Mouse (Mus musculus) brain, embryonic 14.5 days (tissue): ENCODE measurements around the gene Zfp715. TPM values are rescaled to one million over a fixed set of nuclear protein-coding genes. Genes with fewer than 3 reads are reported as not detected.
A peak's percentile ranks its signal among the peaks of the same experiment; 100 is the strongest.
"Not testable (repeated sequence)": the region's sequence is repeated elsewhere in the genome, so short reads cannot be mapped to it uniquely, and the experiment has no call there.

Experiments
- DNase-seq: peaks from one replicate; pipeline ENCODE4 v3.0.0-alpha.2; 2011; ENCODE audit warnings: low read depth
- CTCF ChIP-seq: fragments of 200-500 bp; IDR thresholded peaks from 2 replicates; pipeline ENCODE4 v1.5.1; 2012; ENCODE audit warnings: inconsistent platforms, mild to moderate bottlenecking, moderate library complexity, borderline replicate concordance; ENCODE audit not compliant: insufficient read depth, insufficient read length; ENCODE audit errors: extremely low read depth
- POLR2A ChIP-seq: fragments of 200-500 bp; IDR thresholded peaks from 2 replicates; pipeline ENCODE4 v1.6.1; 2012; ENCODE audit warnings: mild to moderate bottlenecking, inconsistent platforms, borderline replicate concordance; ENCODE audit not compliant: poor library complexity, insufficient read depth, insufficient read length, severe bottlenecking; ENCODE audit errors: extremely low read depth
- polyA plus RNA-seq: library from polyadenylated mRNA; depleted of rRNA; stranded (reverse); fragments of >200 nt; gene quantifications from 2 replicates; pipeline ENCODE4 v1.2.3, GENCODE M21; 2012

Zfp715 gene
- polyA plus RNA-seq, 1 experiment = 16.9 TPM

- no peak for DNase-seq
- TF ChIP-seq CTCF = peak; percentile 33; the same call in 1 of the 2 replicates
- no peak for TF ChIP-seq POLR2A
These were observed 20.1 kb upstream of the Zfp715 start for GRCm38 (mm10) chr7:43333203-43333602.

- no peak for DNase-seq
- no peak for TF ChIP-seq POLR2A
- no peak for TF ChIP-seq CTCF
These were observed 15.0 kb upstream of the Zfp715 start for GRCm38 (mm10) chr7:43328101-43328500.

GRCm38 (mm10) chr7:43326223-43326780, 13.2 kb upstream of the Zfp715 start:
- no peak for DNase-seq
- no peak for TF ChIP-seq POLR2A
- no peak for TF ChIP-seq CTCF

- TF ChIP-seq CTCF (no peak), POLR2A (no peak)
- DNase-seq = no peak
These were observed 595 bp downstream of the Zfp715 start for GRCm38 (mm10) chr7:43312386-43313012.

GRCm38 (mm10) chr7:43311632-43312031, 1.5 kb downstream of the Zfp715 start:
- TF ChIP-seq CTCF (no peak), POLR2A (no peak)
- DNase-seq = no peak

- DNase-seq = no peak
- no peak for TF ChIP-seq CTCF
- no peak for TF ChIP-seq POLR2A
These were observed 4.0 kb downstream of the Zfp715 start for GRCm38 (mm10) chr7:43309069-43309468.

- no peak for TF ChIP-seq POLR2A
- no peak for TF ChIP-seq CTCF
- no peak for DNase-seq
These were observed 7.9 kb downstream of the Zfp715 start for GRCm38 (mm10) chr7:43305235-43305634.

- DNase-seq = no peak
- TF ChIP-seq CTCF (no peak), POLR2A (no peak)
These were observed 21.6 kb downstream of the Zfp715 start for GRCm38 (mm10) chr7:43291524-43291923.

GRCm38 (mm10) chr7:43282859-43283595, 30.1 kb downstream of the Zfp715 start:
- peak; percentile 68 for DNase-seq
- TF ChIP-seq CTCF (peak; percentile 91), POLR2A (no peak)

GRCm38 (mm10) chr7:43282459-43282858, 30.6 kb downstream of the Zfp715 start:
- TF ChIP-seq POLR2A (no peak), CTCF (no peak)
- no peak for DNase-seq

GRCm38 (mm10) chr7:43277401-43277800, 35.7 kb downstream of the Zfp715 start:
- no peak for TF ChIP-seq CTCF
- TF ChIP-seq POLR2A = no peak
- DNase-seq = peak; percentile 0

- DNase-seq = not testable (repeated sequence)
These were observed 36.9 kb downstream of the Zfp715 start for GRCm38 (mm10) chr7:43276178-43276577.
